11 mouse cellular contexts compared by ENCODE assay signal in genomic region chr11:78557241-78557640, GRCm38 (mm10). TPM values are rescaled to one million over a fixed set of nuclear protein-coding genes. Genes with fewer than 3 reads are reported as not detected.
DNase-seq lines count a peak whose midpoint lies in the region; ATAC-seq and TF ChIP-seq lines count a peak whose summit lies in the region.
"Had no signal": no experiment of that assay in that cellular context is flagged by ENCODE, and none has a peak within 500 bp of the region (broad histone marks: within the 10 kb centered on the region; RNA-seq: fewer than 3 reads in every experiment).

No protein-coding gene starts in this region.

- DNase-seq in hindbrain, embryonic 11.5 days (ENCODE audit: low spot score) = no peak
- DNase-seq in thymus, adult 2 months = peak; percentile 21
- DNase-seq in thymus, postnatal 36 days = no peak
- no peak for DNase-seq in hindbrain, postnatal 0 days (ENCODE audit: low spot score)
- no peak for DNase-seq in c-Kit-positive CD71-positive TER-119-positive erythroid progenitor cells, embryonic 14.5 days (ENCODE audit: low spot score)

- 0 out of 2 replicates have a peak overlapping the region, but pooled peaks have one; percentile 10 for H3K9ac ChIP-seq in hindbrain, embryonic 13.5 days
- H3K9ac ChIP-seq in hindbrain, embryonic 11.5 days (ENCODE audit: low read depth, low read length) = no peak overlapping the region
- H3K9ac ChIP-seq in hindbrain, postnatal 0 days (replicated peaks; ENCODE audit: low read length) = no peak overlapping the region
- H3K9ac ChIP-seq: embryonic facial prominence, embryonic 15.5 days; liver, embryonic 15.5 days; neural tube, embryonic 12.5 days had no signal

- TF ChIP-seq POLR2A in thymus, adult 2 months (IDR thresholded peaks at IDR 0.05; ENCODE audit: control insufficient read depth, extremely low read depth, insufficient read depth, low read length, poor library complexity) = no peak
- TF ChIP-seq POLR2A in small intestine, adult 2 months (IDR thresholded peaks at IDR 0.05; ENCODE audit: low read depth, low read length) = no peak

- no peaks in the 10 kb centered on the region for H3K27me3 ChIP-seq in hindbrain, embryonic 13.5 days
- no peaks in the 10 kb centered on the region for H3K27me3 ChIP-seq in hindbrain, embryonic 11.5 days (ENCODE audit: control insufficient read depth, insufficient read depth, low read length)
- H3K27me3 ChIP-seq in thymus, adult 2 months (ENCODE audit: control insufficient read depth, insufficient read depth, low read length) = no peaks in the 10 kb centered on the region
- H3K27me3 ChIP-seq in hindbrain, postnatal 0 days (ENCODE audit: insufficient read depth, low read length) = no peaks in the 10 kb centered on the region
- no peaks in the 10 kb centered on the region for H3K27me3 ChIP-seq in small intestine, adult 2 months (ENCODE audit: control insufficient read depth, insufficient read depth, low read length)
- H3K27me3 ChIP-seq: embryonic facial prominence, embryonic 15.5 days; liver, embryonic 15.5 days; neural tube, embryonic 12.5 days had no signal

- H3K4me3 ChIP-seq in hindbrain, embryonic 13.5 days = no peak overlapping the region
- H3K4me3 ChIP-seq in hindbrain, embryonic 11.5 days (ENCODE audit: low read depth, low read length) = no peak overlapping the region
- no peak overlapping the region for H3K4me3 ChIP-seq in thymus, adult 2 months (ENCODE audit: control insufficient read depth, insufficient read depth, low read length)
- no peak overlapping the region for H3K4me3 ChIP-seq in hindbrain, postnatal 0 days (ENCODE audit: low read length)
- no peak overlapping the region for H3K4me3 ChIP-seq in small intestine, adult 2 months (ENCODE audit: low read depth, low read length)
- H3K4me3 ChIP-seq: embryonic facial prominence, embryonic 15.5 days; liver, embryonic 15.5 days; neural tube, embryonic 12.5 days had no signal

- H3K27ac ChIP-seq in hindbrain, embryonic 13.5 days = peak overlapping the region; percentile 40; the same call in 1 of the 2 replicates
- no peak overlapping the region for H3K27ac ChIP-seq in hindbrain, embryonic 11.5 days (ENCODE audit: low read depth, low read length)
- H3K27ac ChIP-seq in thymus, adult 2 months (ENCODE audit: control insufficient read depth, insufficient read depth, low read length) = no peak overlapping the region
- H3K27ac ChIP-seq in hindbrain, postnatal 0 days = no peak overlapping the region
- no peak overlapping the region for H3K27ac ChIP-seq in small intestine, adult 2 months (ENCODE audit: insufficient read depth, low read depth, low read length)
- H3K27ac ChIP-seq: embryonic facial prominence, embryonic 15.5 days; liver, embryonic 15.5 days; neural tube, embryonic 12.5 days had no signal

- no peak for ATAC-seq in hindbrain, embryonic 13.5 days (ENCODE audit: low FRiP score)
- ATAC-seq in hindbrain, embryonic 11.5 days (ENCODE audit: low FRiP score) = no peak
- ATAC-seq in hindbrain, postnatal 0 days = no peak
- no peak for ATAC-seq in activated CD4-positive, CD25-positive, alpha-beta regulatory T cell, adult 4 months

- 0 out of 2 replicates have a peak, but pooled peaks cover 5% of the 10 kb centered on the region for H3K4me1 ChIP-seq in hindbrain, embryonic 13.5 days (replicated peaks)
- H3K4me1 ChIP-seq in hindbrain, embryonic 11.5 days (replicated peaks; ENCODE audit: control insufficient read depth, insufficient read depth, low read length) = no peaks in the 10 kb centered on the region
- peaks cover 3% of the 10 kb centered on the region for H3K4me1 ChIP-seq in thymus, adult 2 months (replicated peaks; ENCODE audit: control insufficient read depth, insufficient read depth, low read length)
- H3K4me1 ChIP-seq in hindbrain, postnatal 0 days (ENCODE audit: insufficient read depth, low read length) = no peaks in the 10 kb centered on the region
- H3K4me1 ChIP-seq in small intestine, adult 2 months (ENCODE audit: control insufficient read depth, insufficient read depth, insufficient read length, low read length) = peaks cover 21% of the 10 kb centered on the region; the same call in 1 of the 2 replicates
- H3K4me1 ChIP-seq: embryonic facial prominence, embryonic 15.5 days; neural tube, embryonic 12.5 days had no signal

- H3K36me3 ChIP-seq in hindbrain, embryonic 13.5 days = no peaks in the 10 kb centered on the region
- no peaks in the 10 kb centered on the region for H3K36me3 ChIP-seq in hindbrain, embryonic 11.5 days (ENCODE audit: control insufficient read depth, insufficient read depth, low read length)
- no peaks in the 10 kb centered on the region for H3K36me3 ChIP-seq in thymus, adult 2 months (ENCODE audit: control insufficient read depth, insufficient read depth, low read length)
- H3K36me3 ChIP-seq in hindbrain, postnatal 0 days (ENCODE audit: insufficient read depth, low read length) = no peaks in the 10 kb centered on the region
- no peaks in the 10 kb centered on the region for H3K36me3 ChIP-seq in small intestine, adult 2 months (ENCODE audit: control insufficient read depth, insufficient read depth, low read length)
- H3K36me3 ChIP-seq: embryonic facial prominence, embryonic 15.5 days; liver, embryonic 15.5 days; neural tube, embryonic 12.5 days had no signal

- TF ChIP-seq CTCF in thymus, adult 2 months (IDR thresholded peaks at IDR 0.05; ENCODE audit: borderline replicate concordance, control insufficient read depth, extremely low read depth, insufficient read depth, low read length, poor library complexity) = no peak
- peak; percentile 56 for TF ChIP-seq CTCF in hindbrain, postnatal 0 days (IDR thresholded peaks at IDR 0.05; ENCODE audit: low read depth)
- TF ChIP-seq CTCF in small intestine, adult 2 months (IDR thresholded peaks at IDR 0.05; ENCODE audit: extremely low read depth, insufficient read length, insufficient replicate concordance, low read depth, low read length) = peak; percentile 56; the same call in 1 of the 2 replicates

- no peak overlapping the region for H3K4me2 ChIP-seq in hindbrain, embryonic 13.5 days
- no peak overlapping the region for H3K4me2 ChIP-seq in hindbrain, embryonic 11.5 days (replicated peaks; ENCODE audit: low read depth, low read length)
- H3K4me2 ChIP-seq in hindbrain, postnatal 0 days (ENCODE audit: low read depth, low read length) = no peak overlapping the region
- H3K4me2 ChIP-seq: embryonic facial prominence, embryonic 15.5 days; liver, embryonic 15.5 days; neural tube, embryonic 12.5 days had no signal

- WGBS in hindbrain, embryonic 13.5 days = 62% methylated on average over 8 of the region's 8 CpGs
- 59% methylated on average over 8 of the region's 8 CpGs for WGBS in hindbrain, embryonic 11.5 days
- WGBS in thymus, adult 2 months = 83% methylated on average over 8 of the region's 8 CpGs
- 60% methylated on average over 8 of the region's 8 CpGs for WGBS in hindbrain, postnatal 0 days
- 26% methylated on average over 8 of the region's 8 CpGs for WGBS in small intestine, adult 2 months

- no peaks in the 10 kb centered on the region; the same call in 1 of the 2 replicates for H3K9me3 ChIP-seq in hindbrain, embryonic 13.5 days
- no peaks in the 10 kb centered on the region for H3K9me3 ChIP-seq in hindbrain, embryonic 11.5 days (ENCODE audit: control insufficient read depth, low read length)
- H3K9me3 ChIP-seq in hindbrain, postnatal 0 days (ENCODE audit: low read length) = no peaks in the 10 kb centered on the region
- H3K9me3 ChIP-seq: embryonic facial prominence, embryonic 15.5 days; liver, embryonic 15.5 days had no signal

RNA-seq across cellular contexts. Expression of gene Tmem97, which starts 6.7 kb away (rescaled TPM):
- 28.5 and 30.5 TPM in 2 replicates for polyA plus RNA-seq in hindbrain, embryonic 13.5 days (2015; fragmentation: Nextera tagmentation; extraction: Ambion mirVana)
- 72.0 and 73.8 TPM in 2 replicates for polyA plus RNA-seq in hindbrain, embryonic 11.5 days (2014; fragmentation: Nextera tagmentation; extraction: Ambion mirVana)
- polyA plus RNA-seq in thymus, adult 2 months (2012; rRNA removed) = 20.6 and 21.6 TPM in 2 replicates
- total RNA-seq in hindbrain, postnatal 0 days (2014; rRNA removed) = 39.0 and 44.5 TPM in 2 replicates
- polyA plus RNA-seq in hindbrain, postnatal 0 days (2015; fragmentation: Nextera tagmentation; extraction: Ambion mirVana) = 42.8 and 43.5 TPM in 2 replicates
- 32.4 and 47.0 TPM in 2 replicates for polyA plus RNA-seq in small intestine, adult 2 months (2012; rRNA removed)
- polyA plus RNA-seq in activated CD4-positive, CD25-positive, alpha-beta regulatory T cell, adult 4 months (2017; shearing (Covaris generic)) = 10 to 100 TPM; 23.3 to 28.4 TPM

RNA-seq across cellular contexts. Expression of gene Ift20, which starts 21.1 kb away (rescaled TPM):
- 118 and 124 TPM in 2 replicates for polyA plus RNA-seq in hindbrain, embryonic 13.5 days (2015; fragmentation: Nextera tagmentation; extraction: Ambion mirVana)
- 107 and 111 TPM in 2 replicates for polyA plus RNA-seq in hindbrain, embryonic 11.5 days (2014; fragmentation: Nextera tagmentation; extraction: Ambion mirVana)
- 58.4 and 60.7 TPM in 2 replicates for polyA plus RNA-seq in thymus, adult 2 months (2012; rRNA removed)
- total RNA-seq in hindbrain, postnatal 0 days (2014; rRNA removed) = 96.2 and 109 TPM in 2 replicates
- 123 and 136 TPM in 2 replicates for polyA plus RNA-seq in hindbrain, postnatal 0 days (2015; fragmentation: Nextera tagmentation; extraction: Ambion mirVana)
- 114 and 137 TPM in 2 replicates for polyA plus RNA-seq in small intestine, adult 2 months (2012; rRNA removed)
- 100 to 1,000 TPM; 114 to 134 TPM for polyA plus RNA-seq in activated CD4-positive, CD25-positive, alpha-beta regulatory T cell, adult 4 months (2017; shearing (Covaris generic))

RNA-seq across cellular contexts. Expression of gene Tnfaip1, which starts 21.1 kb away (rescaled TPM):
- polyA plus RNA-seq in hindbrain, embryonic 13.5 days (2015; fragmentation: Nextera tagmentation; extraction: Ambion mirVana) = 51.9 and 52.4 TPM in 2 replicates
- 63.3 and 66.5 TPM in 2 replicates for polyA plus RNA-seq in hindbrain, embryonic 11.5 days (2014; fragmentation: Nextera tagmentation; extraction: Ambion mirVana)
- 13.4 and 14.3 TPM in 2 replicates for polyA plus RNA-seq in thymus, adult 2 months (2012; rRNA removed)
- 36.6 and 46.2 TPM in 2 replicates for total RNA-seq in hindbrain, postnatal 0 days (2014; rRNA removed)
- polyA plus RNA-seq in hindbrain, postnatal 0 days (2015; fragmentation: Nextera tagmentation; extraction: Ambion mirVana) = 56.1 and 56.2 TPM in 2 replicates
- polyA plus RNA-seq in small intestine, adult 2 months (2012; rRNA removed) = 31.3 and 64.5 TPM in 2 replicates
- polyA plus RNA-seq in activated CD4-positive, CD25-positive, alpha-beta regulatory T cell, adult 4 months (2017; shearing (Covaris generic)) = 10 to 100 TPM; 12.1 to 14.6 TPM

RNA-seq across cellular contexts. Expression of gene Poldip2, which starts 45.2 kb away (rescaled TPM):
- polyA plus RNA-seq in hindbrain, embryonic 13.5 days (2015; fragmentation: Nextera tagmentation; extraction: Ambion mirVana) = 185 and 190 TPM in 2 replicates
- polyA plus RNA-seq in hindbrain, embryonic 11.5 days (2014; fragmentation: Nextera tagmentation; extraction: Ambion mirVana) = 131 and 144 TPM in 2 replicates
- 41.3 and 43.6 TPM in 2 replicates for polyA plus RNA-seq in thymus, adult 2 months (2012; rRNA removed)
- 134 and 143 TPM in 2 replicates for total RNA-seq in hindbrain, postnatal 0 days (2014; rRNA removed)
- 165 and 170 TPM in 2 replicates for polyA plus RNA-seq in hindbrain, postnatal 0 days (2015; fragmentation: Nextera tagmentation; extraction: Ambion mirVana)
- 18.1 and 24.9 TPM in 2 replicates for polyA plus RNA-seq in small intestine, adult 2 months (2012; rRNA removed)
- 10 to 100 TPM; 11.2 to 12.9 TPM for polyA plus RNA-seq in activated CD4-positive, CD25-positive, alpha-beta regulatory T cell, adult 4 months (2017; shearing (Covaris generic))

RNA-seq across cellular contexts. Expression of gene Tmem199, which starts 45.3 kb away (rescaled TPM):
- polyA plus RNA-seq in hindbrain, embryonic 13.5 days (2015; fragmentation: Nextera tagmentation; extraction: Ambion mirVana) = 93.6 and 101 TPM in 2 replicates
- 91.3 and 95.8 TPM in 2 replicates for polyA plus RNA-seq in hindbrain, embryonic 11.5 days (2014; fragmentation: Nextera tagmentation; extraction: Ambion mirVana)
- 13.5 and 17.3 TPM in 2 replicates for polyA plus RNA-seq in thymus, adult 2 months (2012; rRNA removed)
- total RNA-seq in hindbrain, postnatal 0 days (2014; rRNA removed) = 40.3 and 42.1 TPM in 2 replicates
- 84.8 and 86.9 TPM in 2 replicates for polyA plus RNA-seq in hindbrain, postnatal 0 days (2015; fragmentation: Nextera tagmentation; extraction: Ambion mirVana)
- 3.7 and 3.8 TPM in 2 replicates for polyA plus RNA-seq in small intestine, adult 2 months (2012; rRNA removed)
- polyA plus RNA-seq in activated CD4-positive, CD25-positive, alpha-beta regulatory T cell, adult 4 months (2017; shearing (Covaris generic)) = 10 to 100 TPM; 47.9 to 58.6 TPM
